Mouse (Mus musculus): ENCODE measurements around the gene Spsb1.

The Spsb1 gene

GRCm38 (mm10) chr4:149951201-149951600, 3.6 kb downstream of the Spsb1 start:
- no peak for DNase-seq (ENCODE audit: low spot score)

- no peak for DNase-seq (ENCODE audit: low spot score)
Measured at GRCm38 (mm10) chr4:149949691-149950090, 5.2 kb downstream of the Spsb1 start.

GRCm38 (mm10) chr4:149948119-149948518, 6.7 kb downstream of the Spsb1 start:
- DNase-seq (ENCODE audit: low spot score) = no peak

GRCm38 (mm10) chr4:149947396-149947795, 7.4 kb downstream of the Spsb1 start:
- no peak for DNase-seq (ENCODE audit: low spot score)

- no peak for DNase-seq (ENCODE audit: low spot score)
Measured at GRCm38 (mm10) chr4:149945194-149945593, 9.6 kb downstream of the Spsb1 start.

- no peak for DNase-seq (ENCODE audit: low spot score)
Measured at GRCm38 (mm10) chr4:149944214-149944613, 10.6 kb downstream of the Spsb1 start.

GRCm38 (mm10) chr4:149942831-149943741, 11.8 kb downstream of the Spsb1 start:
- DNase-seq (ENCODE audit: low spot score) = no peak

GRCm38 (mm10) chr4:149941067-149941755, 13.6 kb downstream of the Spsb1 start:
- no peak for DNase-seq (ENCODE audit: low spot score)

GRCm38 (mm10) chr4:149938701-149939100, 16.1 kb downstream of the Spsb1 start:
- DNase-seq (ENCODE audit: low spot score) = no peak

GRCm38 (mm10) chr4:149936921-149937320, 17.9 kb downstream of the Spsb1 start:
- DNase-seq (ENCODE audit: low spot score) = no peak

- DNase-seq (ENCODE audit: low spot score) = no peak
Measured at GRCm38 (mm10) chr4:149935470-149935869, 19.4 kb downstream of the Spsb1 start.

- no peak for DNase-seq (ENCODE audit: low spot score)
Measured at GRCm38 (mm10) chr4:149933519-149934245, 21.2 kb downstream of the Spsb1 start.

- no peak for DNase-seq (ENCODE audit: low spot score)
Measured at GRCm38 (mm10) chr4:149933025-149933424, 21.8 kb downstream of the Spsb1 start.

GRCm38 (mm10) chr4:149932108-149932815, 22.6 kb downstream of the Spsb1 start:
- DNase-seq (ENCODE audit: low spot score) = no peak

- no peak for DNase-seq (ENCODE audit: low spot score)
Measured at GRCm38 (mm10) chr4:149930755-149931154, 24.1 kb downstream of the Spsb1 start.

GRCm38 (mm10) chr4:149923014-149923413, 31.8 kb downstream of the Spsb1 start:
- DNase-seq (ENCODE audit: low spot score) = no peak

GRCm38 (mm10) chr4:149922121-149922718, 32.6 kb downstream of the Spsb1 start:
- DNase-seq (ENCODE audit: low spot score) = no peak

GRCm38 (mm10) chr4:149920886-149921285, 34.0 kb downstream of the Spsb1 start:
- DNase-seq (ENCODE audit: low spot score) = no peak

- no peak for DNase-seq (ENCODE audit: low spot score)
Measured at GRCm38 (mm10) chr4:149918455-149919070, 36.3 kb downstream of the Spsb1 start.

GRCm38 (mm10) chr4:149916831-149917230, 38.0 kb downstream of the Spsb1 start:
- DNase-seq (ENCODE audit: low spot score) = no peak
